Mouse (Mus musculus) limb, embryonic 14.5 days (tissue): ENCODE results near the gene Wdr90. TPM values are rescaled to one million over a fixed set of nuclear protein-coding genes. Genes with fewer than 3 reads are reported as not detected.

Experiments used
- ATAC-seq: fragments of 200-750 bp; cut with Nextera tagmentation; 2 replicates; pipeline ENCODE4 v1.8.0; 2017; ENCODE audit warnings: low read depth, moderate number of reproducible peaks, moderate TSS enrichment; ENCODE audit not compliant: low FRiP score
- DNase-seq: peaks from one replicate; pipeline ENCODE4 v3.0.0-alpha.2; 2015; ENCODE audit warnings: low spot score
- H3K27ac ChIP-seq: fragments of 300-500 bp; sonication (generic); replicated peaks from 2 replicates; pipeline ENCODE4 v1.5.1; 2014; ENCODE audit warnings: low read depth, mild to moderate bottlenecking, low read length, moderate library complexity, mixed read lengths
- H3K27me3 ChIP-seq: fragments of 300-500 bp; sonication (generic); 2 replicates; pipeline ENCODE4 v1.6.1; 2014; ENCODE audit warnings: low read length, mixed read lengths; ENCODE audit not compliant: control insufficient read depth, insufficient read depth
- H3K36me3 ChIP-seq: fragments of 300-500 bp; sonication (generic); 2 replicates; pipeline ENCODE4 v1.6.1; 2014; ENCODE audit warnings: mild to moderate bottlenecking, low read length, moderate library complexity, mixed read lengths; ENCODE audit not compliant: control insufficient read depth, insufficient read depth
- H3K4me1 ChIP-seq: fragments of 300-500 bp; sonication (generic); 2 replicates; pipeline ENCODE4 v1.6.1; 2014; ENCODE audit warnings: antibody characterized with exemption, low read length, mixed read lengths; ENCODE audit not compliant: control insufficient read depth, insufficient read depth
- H3K4me2 ChIP-seq: fragments of 300-500 bp; sonication (generic); replicated peaks from 2 replicates; pipeline ENCODE4 v1.6.1; 2014; ENCODE audit warnings: low read depth, mild to moderate bottlenecking, low read length, moderate library complexity; ENCODE audit not compliant: severe bottlenecking
- H3K4me3 ChIP-seq: fragments of 300-500 bp; sonication (generic); replicated peaks from 2 replicates; pipeline ENCODE4 v1.5.1; 2014; ENCODE audit warnings: low read length
- H3K9ac ChIP-seq: fragments of 300-500 bp; sonication (generic); 2 replicates; pipeline ENCODE4 v1.6.1; 2014; ENCODE audit warnings: mild to moderate bottlenecking, low read depth, low read length, moderate library complexity; ENCODE audit not compliant: severe bottlenecking
- H3K9me3 ChIP-seq: fragments of 300-500 bp; sonication (generic); 2 replicates; pipeline ENCODE4 v1.6.1; 2016; ENCODE audit warnings: low read length; ENCODE audit not compliant: control insufficient read depth
- POLR2A ChIP-seq: fragments of 200-500 bp; IDR thresholded peaks from 2 replicates; pipeline ENCODE4 v1.8.0; 2012; ENCODE audit warnings: inconsistent platforms, mild to moderate bottlenecking, moderate library complexity, borderline replicate concordance; ENCODE audit not compliant: insufficient read depth, insufficient read length; ENCODE audit errors: extremely low read depth
- WGBS: fragments of 180-500 bp; shearing (Covaris S2); extraction: QIAGEN DNeasy Blood & Tissue Kit; methylation state at CpG from one replicate; pipeline ENCODE4 v1.1.7; 2014; 5-methylcytosine and 5-hydroxymethylcytosine counted together
- polyA plus RNA-seq, 2 experiments: library from polyadenylated mRNA; depleted of rRNA in 1 of 2; stranded (reverse) in 1 of 2; unstranded in 1 of 2; fragments of >200 nt; fragmentation: Nextera tagmentation in 1 of 2; extraction: Ambion mirVana in 1 of 2; gene quantifications; 2 replicates each; pipeline versions ENCODE4 v1.2.1 to v1.2.3; 2012 to 2014

The Wdr90 gene
- polyA plus RNA-seq, 2 experiments, result 18.1 to 68.0 TPM

- DNase-seq (no peak), ATAC-seq (no peak)
- no peak overlapping the region for H3K9ac ChIP-seq
- peaks cover 10% of the 10 kb centered on the region for H3K36me3 ChIP-seq
- TF ChIP-seq POLR2A, result no peak
- H3K4me3 ChIP-seq, result no peak overlapping the region
- H3K4me1 ChIP-seq, result no peaks in the 10 kb centered on the region
- 55% methylated on average over 2 of the region's 2 CpGs for WGBS
- no peak overlapping the region for H3K27ac ChIP-seq
- H3K9me3 ChIP-seq, result no peaks in the 10 kb centered on the region
- no peaks in the 10 kb centered on the region for H3K27me3 ChIP-seq
- no peak overlapping the region for H3K4me2 ChIP-seq
Measured at GRCm38 (mm10) chr17:25895415-25895814, 34.1 kb upstream of the Wdr90 start.

DNA sequence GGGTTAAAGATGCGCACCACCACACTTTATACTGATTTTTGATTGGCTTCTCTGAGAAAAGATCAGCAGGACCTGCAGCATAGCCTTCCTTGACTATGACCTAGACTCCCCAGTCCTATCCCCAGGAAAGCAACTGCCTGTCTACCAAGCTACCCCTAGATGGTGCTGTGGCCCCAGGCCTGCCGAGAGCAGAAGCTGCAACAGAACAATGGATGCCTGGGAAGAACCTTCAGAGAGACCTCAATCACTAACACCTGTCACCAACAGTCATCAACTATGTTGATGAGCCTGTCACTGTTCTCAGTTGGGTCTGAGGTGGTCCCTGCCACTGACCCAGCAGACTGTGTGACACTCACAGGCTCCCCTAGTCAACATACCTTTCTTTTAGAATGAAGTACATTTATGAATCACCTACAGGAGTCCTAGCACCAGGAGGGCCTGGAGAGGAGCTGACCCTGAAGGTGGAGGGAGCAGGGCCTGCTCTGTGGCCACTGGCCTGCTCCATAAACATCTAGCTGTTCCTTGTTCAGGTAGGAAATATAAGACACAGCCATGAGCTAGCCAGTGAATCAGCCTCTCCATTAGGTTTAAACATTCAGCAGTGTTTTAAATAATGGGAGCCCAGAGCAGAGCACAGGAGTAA is 32.8 kb upstream of the Wdr90 start:
- Histone ChIP-seq H3K9me3 (no peaks in the 10 kb centered on the region), H3K4me1 (no peaks in the 10 kb centered on the region), H3K4me3 (no peak overlapping the region), H3K27ac (no peak overlapping the region), H3K36me3 (peaks cover 18% of the 10 kb centered on the region), H3K27me3 (no peaks in the 10 kb centered on the region), H3K9ac (no peak overlapping the region), H3K4me2 (no peak overlapping the region)
- no peak for TF ChIP-seq POLR2A
- WGBS, result 27% methylated on average over 2 of the region's 2 CpGs
- DNase-seq (peak; percentile 68), ATAC-seq (peak; percentile 78)

DNA sequence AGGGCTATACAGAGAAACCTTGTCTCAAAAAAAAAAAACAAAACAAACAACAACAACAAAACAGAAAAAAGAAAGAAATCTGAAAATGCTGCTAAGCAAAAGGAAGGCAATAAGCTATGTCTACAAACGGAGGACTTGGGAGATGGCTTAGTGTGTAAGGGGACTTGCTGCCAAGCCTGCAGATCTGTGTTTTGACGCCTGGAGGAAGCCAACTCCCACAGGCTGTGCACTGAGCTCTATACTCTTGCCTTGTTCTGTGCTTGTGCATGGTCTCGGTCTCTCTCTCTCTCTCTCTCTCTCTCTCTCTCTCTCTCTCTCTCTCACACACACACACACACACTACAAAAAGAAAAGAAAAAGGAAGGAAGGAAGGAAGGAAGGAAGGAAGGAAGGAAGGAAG is 27.5 kb upstream of the Wdr90 start:
- no peak overlapping the region for H3K27ac ChIP-seq
- DNase-seq (no peak), ATAC-seq (no peak)
- no peaks in the 10 kb centered on the region for H3K9me3 ChIP-seq
- no peaks in the 10 kb centered on the region for H3K27me3 ChIP-seq
- no peaks in the 10 kb centered on the region for H3K4me1 ChIP-seq
- TF ChIP-seq POLR2A, result no peak
- H3K9ac ChIP-seq, result no peak overlapping the region
- no peak overlapping the region for H3K4me2 ChIP-seq
- no peak overlapping the region for H3K4me3 ChIP-seq
- peaks cover 50% of the 10 kb centered on the region for H3K36me3 ChIP-seq
- 88% methylated on average over 3 of the region's 3 CpGs for WGBS

- no peak for TF ChIP-seq POLR2A
- H3K4me1 ChIP-seq, result no peaks in the 10 kb centered on the region
- H3K36me3 ChIP-seq, result peaks cover 64% of the 10 kb centered on the region
- DNase-seq (no peak), ATAC-seq (no peak)
- no peak overlapping the region for H3K4me2 ChIP-seq
- no peak overlapping the region for H3K27ac ChIP-seq
- no peak overlapping the region for H3K9ac ChIP-seq
- no peak overlapping the region for H3K4me3 ChIP-seq
- 87% methylated on average over 10 of the region's 10 CpGs for WGBS
- no peaks in the 10 kb centered on the region for H3K9me3 ChIP-seq
- H3K27me3 ChIP-seq, result no peaks in the 10 kb centered on the region
Measured at GRCm38 (mm10) chr17:25887467-25887866, 26.2 kb upstream of the Wdr90 start.

- no peak overlapping the region for H3K27ac ChIP-seq
- no peaks in the 10 kb centered on the region for H3K4me1 ChIP-seq
- no peak for DNase-seq
- H3K4me3 ChIP-seq, result no peak overlapping the region
- no peak for TF ChIP-seq POLR2A
- no peak overlapping the region for H3K4me2 ChIP-seq
- H3K27me3 ChIP-seq, result no peaks in the 10 kb centered on the region
- ATAC-seq, result no peak
- peaks cover 70% of the 10 kb centered on the region for H3K36me3 ChIP-seq
- H3K9ac ChIP-seq, result no peak overlapping the region
- no peaks in the 10 kb centered on the region for H3K9me3 ChIP-seq
Measured at GRCm38 (mm10) chr17:25886806-25887205, 25.5 kb upstream of the Wdr90 start.
